Mouse (Mus musculus) E14TG2a.4 (cell line): ENCODE results near the gene Osm.

Source experiments
- CTCF ChIP-seq: conservative IDR thresholded peaks from 2 replicates; pipeline ENCODE4 v1.5.1; 2014; ENCODE audit warnings: low read length
- NANOG ChIP-seq: IDR thresholded peaks from 2 replicates; pipeline ENCODE4 v1.6.1; 2014; ENCODE audit warnings: borderline replicate concordance, low read length, mixed read lengths

GRCm38 (mm10) chr11:4229841-4230240 is 6.4 kb upstream of the Osm start:
- no peak for TF ChIP-seq NANOG
- no peak for TF ChIP-seq CTCF
